ENCODE assay signal across 25 mouse cellular contexts in the genomic region with DNA sequence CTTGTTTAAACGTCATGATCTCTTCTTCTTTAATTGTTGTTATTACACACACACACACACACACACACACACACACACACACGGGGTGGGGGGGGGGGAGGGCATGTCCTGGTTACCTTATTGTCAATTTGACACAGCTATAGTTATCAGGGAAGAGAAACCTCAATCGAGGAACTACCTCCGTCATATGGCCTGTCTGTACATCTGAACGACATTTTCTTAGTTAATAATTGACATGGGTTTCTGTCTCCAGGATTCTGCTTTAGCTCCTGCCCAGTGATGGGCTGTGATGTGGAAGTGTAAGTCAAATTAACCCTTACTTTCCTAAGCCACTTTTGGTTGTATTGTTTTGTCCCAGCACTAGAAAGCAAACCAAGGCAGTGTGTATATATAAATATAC.
"Had no signal": no experiment of that assay in that cellular context is flagged by ENCODE, and none has a peak within 500 bp of the region (broad histone marks: within the 10 kb centered on the region; RNA-seq: fewer than 3 reads in every experiment).

No protein-coding gene starts in this region.

- H3K4me2 ChIP-seq: heart, embryonic 12.5 days; hindbrain, embryonic 12.5 days; hindbrain, embryonic 14.5 days; limb, embryonic 12.5 days; liver, embryonic 13.5 days had no signal

- H3K36me3 ChIP-seq: heart, embryonic 10.5 days; heart, embryonic 12.5 days; hindbrain, embryonic 10.5 days; hindbrain, embryonic 12.5 days; limb, embryonic 10.5 days; limb, embryonic 12.5 days; liver, embryonic 13.5 days had no signal

- H3K9ac ChIP-seq: heart, embryonic 12.5 days; hindbrain, embryonic 12.5 days; hindbrain, embryonic 14.5 days; limb, embryonic 12.5 days; liver, embryonic 13.5 days had no signal

- H3K4me3 ChIP-seq: gastrocnemius, adult 2 months; heart, embryonic 10.5 days; heart, embryonic 12.5 days; hindbrain, embryonic 10.5 days; hindbrain, embryonic 12.5 days; layer of hippocampus, adult 2 months; left cerebral cortex, adult 2 months; limb, embryonic 10.5 days; limb, embryonic 12.5 days; liver, embryonic 13.5 days had no signal

- ATAC-seq: forebrain, embryonic 16.5 days; hindbrain, embryonic 16.5 days; inflammation-experienced regulatory T-cells, adult 6 months had no signal

- H3K9me3 ChIP-seq: heart, embryonic 10.5 days; heart, embryonic 12.5 days; hindbrain, embryonic 10.5 days; hindbrain, embryonic 12.5 days; limb, embryonic 10.5 days; limb, embryonic 12.5 days; liver, embryonic 13.5 days had no signal

- H3K4me1 ChIP-seq: heart, embryonic 10.5 days; heart, embryonic 12.5 days; hindbrain, embryonic 10.5 days; hindbrain, embryonic 12.5 days; liver, embryonic 13.5 days had no signal

- H3K27me3 ChIP-seq: heart, embryonic 12.5 days; hindbrain, embryonic 12.5 days; limb, embryonic 12.5 days; liver, embryonic 13.5 days had no signal

- DNase-seq: gastrocnemius, adult 2 months; gastrocnemius, postnatal 10 days; gastrocnemius, postnatal 25 days; heart, adult 18-20 months; heart, postnatal 10 days; heart, postnatal 4 days; kidney, adult 18-20 months; kidney, adult 9 months; kidney, postnatal 25 days; kidney, postnatal 4 days; liver; liver, embryonic 13.5 days had no signal

- H3K27ac ChIP-seq: gastrocnemius, adult 2 months; heart, embryonic 10.5 days; hindbrain, embryonic 10.5 days; hindbrain, embryonic 12.5 days; hindbrain, embryonic 14.5 days; kidney, postnatal 0 days; layer of hippocampus, adult 2 months; left cerebral cortex, adult 2 months; limb, embryonic 10.5 days; limb, embryonic 12.5 days; liver, embryonic 13.5 days had no signal
